Mouse (Mus musculus) macrophage (primary cell): Measurements from ENCODE around the gene Creld1. TPM values are rescaled to one million over a fixed set of nuclear protein-coding genes. Genes with fewer than 3 reads are reported as not detected.
A peak's percentile ranks its signal among the peaks of the same experiment; 100 is the strongest.

ENCODE experiments used
- H3K27ac ChIP-seq: fragments of 350-480 bp; formaldehyde crosslinking; 2 replicates; pipeline ENCODE4 v1.9.0; 2021
- H3K36me3 ChIP-seq: fragments of 350-480 bp; formaldehyde crosslinking; 2 replicates; pipeline ENCODE4 v1.9.0; 2021; ENCODE audit errors: inconsistent target
- H3K4me3 ChIP-seq: fragments of 350-480 bp; formaldehyde crosslinking; 2 replicates; pipeline ENCODE4 v1.9.0; 2021; ENCODE audit errors: inconsistent target
- H3K79me2 ChIP-seq: fragments of 350-480 bp; formaldehyde crosslinking; 2 replicates; pipeline ENCODE4 v1.9.0; 2021; ENCODE audit errors: inconsistent target
- WGBS: methylation state at CpG from one replicate; pipeline ENCODE4 v1.1.7; 2026; ENCODE audit warnings: inconsistent platforms; ENCODE audit not compliant: missing documents; 5-methylcytosine and 5-hydroxymethylcytosine counted together
- polyA plus RNA-seq: library from polyadenylated mRNA; stranded (reverse); fragments of 250-400 nt; gene quantifications from 3 replicates; pipeline ENCODE4 v1.2.4, GENCODE M21; 2018; ENCODE audit warnings: inconsistent platforms

The Creld1 gene
- polyA plus RNA-seq, 1 experiment from 2014 or later = 17.8 TPM

GRCm38 (mm10) chr6:113508272-113508946 is 25.3 kb downstream of the Creld1 start:
- H3K4me3 ChIP-seq = no peak overlapping the region
- H3K79me2 ChIP-seq = no peaks in the 10 kb centered on the region
- no peak overlapping the region for H3K27ac ChIP-seq
- no peaks in the 10 kb centered on the region for H3K36me3 ChIP-seq
- WGBS = 91% methylated on average over 7 of the region's 7 CpGs

GRCm38 (mm10) chr6:113508947-113509280 is 25.8 kb downstream of the Creld1 start:
- Histone ChIP-seq H3K27ac (no peak overlapping the region), H3K79me2 (no peaks in the 10 kb centered on the region), H3K4me3 (no peak overlapping the region), H3K36me3 (peaks cover 2% of the 10 kb centered on the region; the same call in 1 of the 2 replicates)
- 92% methylated on average over 5 of the region's 5 CpGs for WGBS

- WGBS = 94% methylated on average over 6 of the region's 6 CpGs
- Histone ChIP-seq H3K4me3 (no peak overlapping the region), H3K36me3 (peaks cover 49% of the 10 kb centered on the region), H3K79me2 (no peaks in the 10 kb centered on the region), H3K27ac (no peak overlapping the region)
Observed at GRCm38 (mm10) chr6:113513944-113514343, 30.8 kb downstream of the Creld1 start.

- WGBS = 97% methylated on average over 3 of the region's 3 CpGs
- peaks cover 55% of the 10 kb centered on the region for H3K36me3 ChIP-seq
Observed at GRCm38 (mm10) chr6:113514600-113514999, 31.5 kb downstream of the Creld1 start.

GRCm38 (mm10) chr6:113517434-113518080 is 34.5 kb downstream of the Creld1 start:
- Histone ChIP-seq H3K4me3 (no peak overlapping the region), H3K27ac (no peak overlapping the region), H3K79me2 (no peaks in the 10 kb centered on the region), H3K36me3 (peaks cover 83% of the 10 kb centered on the region)
- whole genome bisulfite sequencing = 22% methylated on average over 8 of the region's 8 CpGs

More at GRCm38 (mm10) chr6:113514600-113514999, 31.5 kb downstream of the Creld1 start:
- Histone ChIP-seq H3K4me3 (no peak overlapping the region), H3K27ac (no peak overlapping the region), H3K79me2 (no peaks in the 10 kb centered on the region)

- peaks cover 42% of the 10 kb centered on the region for H3K79me2 ChIP-seq
- peaks cover 54% of the 10 kb centered on the region for H3K36me3 ChIP-seq
- no peak overlapping the region for H3K4me3 ChIP-seq
- H3K27ac ChIP-seq = no peak overlapping the region
- whole genome bisulfite sequencing = 100% methylated on average over 1 of the region's 1 CpGs
Observed at GRCm38 (mm10) chr6:113522310-113522709, 39.2 kb downstream of the Creld1 start.

- Histone ChIP-seq H3K4me3 (no peak overlapping the region), H3K36me3 (peaks cover 45% of the 10 kb centered on the region), H3K79me2 (peaks cover 53% of the 10 kb centered on the region), H3K27ac (no peak overlapping the region)
- 72% methylated on average over 8 of the region's 8 CpGs for WGBS
Observed at GRCm38 (mm10) chr6:113523420-113523819, 40.3 kb downstream of the Creld1 start.

GRCm38 (mm10) chr6:113530932-113531839 is 48.1 kb downstream of the Creld1 start, which contains the start of the genes Emc3 and Fancd2:
TSS of gene Emc3 (minus strand) at chr6:113531652.
TSS of gene Fancd2 (plus strand) at chr6:113531682.
- Histone ChIP-seq H3K79me2 (peaks cover 53% of the 10 kb centered on the region), H3K27ac (peak within 1 kb of the TSS; percentile 53), H3K36me3 (no peaks in the 10 kb centered on the region), H3K4me3 (peak within 1 kb of the TSS; percentile 98)
- under 1% methylated on average over 47 of the region's 47 CpGs for WGBS

- no peaks in the 10 kb centered on the region for H3K36me3 ChIP-seq
- H3K27ac ChIP-seq = peak overlapping the region; percentile 53
- peak overlapping the region; percentile 98 for H3K4me3 ChIP-seq
- peaks cover 46% of the 10 kb centered on the region for H3K79me2 ChIP-seq
- WGBS = 6% methylated on average over 7 of the region's 7 CpGs
Observed at GRCm38 (mm10) chr6:113531840-113532404, 48.8 kb downstream of the Creld1 start.

- H3K36me3 ChIP-seq = no peaks in the 10 kb centered on the region
- H3K27ac ChIP-seq = no peak overlapping the region
- WGBS = 98% methylated on average over 6 of the region's 7 CpGs
- peaks cover 16% of the 10 kb centered on the region for H3K79me2 ChIP-seq
- H3K4me3 ChIP-seq = no peak overlapping the region
Observed at GRCm38 (mm10) chr6:113534886-113535285, 51.8 kb downstream of the Creld1 start.

GRCm38 (mm10) chr6:113541610-113542009 is 58.5 kb downstream of the Creld1 start:
- H3K4me3 ChIP-seq = no peak overlapping the region
- no peaks in the 10 kb centered on the region for H3K36me3 ChIP-seq
- H3K79me2 ChIP-seq = no peaks in the 10 kb centered on the region
- H3K27ac ChIP-seq = no peak overlapping the region
- WGBS = 86% methylated on average over 5 of the region's 6 CpGs

Other genes starting within 250 kb of the Creld1 start
- gene Mtmr14, start 245.5 kb upstream of the Creld1 start, polyA plus RNA-seq = 17.8 to 43.7 TPM (median 23.3 TPM) in 3 replicates
- not detected in 3 replicates for gene Cpne9, start 201.0 kb upstream of the Creld1 start, polyA plus RNA-seq
- gene Brpf1, start 176.2 kb upstream of the Creld1 start, polyA plus RNA-seq = 24.0 to 33.8 TPM (median 28.7 TPM) in 3 replicates
- 5.2 to 11.7 TPM (median 7.6 TPM) in 3 replicates for gene Ogg1, start 156.3 kb upstream of the Creld1 start, polyA plus RNA-seq
- 148 to 193 TPM (median 166 TPM) in 3 replicates for gene Camk1, start 139.3 kb upstream of the Creld1 start, polyA plus RNA-seq
- gene Tada3, start 105.4 kb upstream of the Creld1 start, polyA plus RNA-seq = 21.8 to 25.0 TPM (median 22.9 TPM) in 3 replicates
- gene Arpc4, start 105.2 kb upstream of the Creld1 start, polyA plus RNA-seq = 315 to 508 TPM (median 391 TPM) in 3 replicates
- gene Ttll3, start 94.0 kb upstream of the Creld1 start, polyA plus RNA-seq = 1.8 to 6.3 TPM (median 3.5 TPM) in 3 replicates
- 1.5 to 5.0 TPM (median 4.2 TPM) in 3 replicates for gene Rpusd3, start 64.0 kb upstream of the Creld1 start, polyA plus RNA-seq
- gene Cidec, start 47.5 kb upstream of the Creld1 start, polyA plus RNA-seq = not detected in 3 replicates
- gene Jagn1, start 40.7 kb upstream of the Creld1 start, polyA plus RNA-seq = 14.3 to 38.5 TPM (median 29.7 TPM) in 3 replicates
- not detected in 3 replicates for gene Il17re, start 24.8 kb upstream of the Creld1 start, polyA plus RNA-seq
- gene Il17rc, start 11.9 kb upstream of the Creld1 start, polyA plus RNA-seq = not detected in 3 replicates
- gene Prrt3, start 18.6 kb downstream of the Creld1 start, polyA plus RNA-seq = not detected in 3 replicates
- gene Emc3, start 48.4 kb downstream of the Creld1 start, polyA plus RNA-seq = 82.1 to 91.7 TPM (median 91.0 TPM) in 3 replicates
- 0.21 to 2.5 TPM (median 0.72 TPM) in 3 replicates for gene Fancd2, start 48.4 kb downstream of the Creld1 start, polyA plus RNA-seq
- not detected in 3 replicates for gene Fancd2os, start 117.4 kb downstream of the Creld1 start, polyA plus RNA-seq
- gene Brk1, start 121.5 kb downstream of the Creld1 start, polyA plus RNA-seq = 119 to 193 TPM (median 182 TPM) in 3 replicates
- 9.9 to 17.1 TPM (median 13.7 TPM) in 3 replicates for gene Vhl, start 140.7 kb downstream of the Creld1 start, polyA plus RNA-seq
- 37.2 to 60.7 TPM (median 44.6 TPM) in 3 replicates for gene Irak2, start 155.2 kb downstream of the Creld1 start, polyA plus RNA-seq
- gene Tatdn2, start 213.8 kb downstream of the Creld1 start, polyA plus RNA-seq = 31.1 to 76.3 TPM (median 53.5 TPM) in 3 replicates
- gene Ghrl, start 236.6 kb downstream of the Creld1 start, polyA plus RNA-seq = not detected in 3 replicates